Mouse (Mus musculus): ENCODE data around the gene Lrrc46.
A peak's percentile ranks its signal among the peaks of the same experiment; 100 is the strongest.

DNA sequence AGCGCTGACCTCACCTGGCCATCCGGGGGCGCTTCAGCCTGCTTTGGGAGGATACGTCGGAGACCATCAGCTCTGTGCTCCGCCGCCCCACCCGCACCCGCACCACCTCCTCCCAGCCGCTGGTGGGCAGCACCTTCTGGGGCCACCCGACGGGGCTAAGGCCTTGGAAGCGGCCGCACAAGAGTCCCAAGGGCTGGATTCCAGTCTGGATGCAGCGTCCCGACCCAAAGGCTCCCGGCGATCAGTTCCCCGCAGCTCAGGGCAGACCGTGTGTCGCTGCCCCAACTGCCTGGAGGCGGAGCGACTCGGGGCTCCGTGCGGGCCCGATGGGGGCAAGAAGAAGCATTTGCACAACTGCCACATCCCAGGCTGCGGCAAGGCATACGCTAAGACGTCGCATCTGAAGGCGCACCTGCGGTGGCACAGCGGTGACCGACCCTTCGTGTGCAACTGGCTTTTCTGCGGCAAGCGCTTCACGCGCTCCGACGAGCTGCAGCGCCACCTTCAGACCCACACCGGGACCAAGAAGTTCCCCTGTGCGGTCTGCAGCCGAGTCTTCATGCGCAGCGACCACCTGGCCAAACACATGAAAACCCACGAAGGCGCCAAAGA lies 19.2 kb downstream of the Lrrc46 start:
- TF ChIP-seq CTCF (IDR thresholded peaks at IDR 0.05; ENCODE audit: extremely low read depth, insufficient read depth, insufficient read length, insufficient replicate concordance), result peak; percentile 83
- no peak for TF ChIP-seq POLR2A (IDR thresholded peaks at IDR 0.05; ENCODE audit: low read depth, low read length)

All from spleen, adult 2 months (tissue).